Mouse (Mus musculus): ENCODE data around the gene Mindy4b-ps. TPM values are rescaled to one million over a fixed set of nuclear protein-coding genes. Genes with fewer than 3 reads are reported as not detected.

Mindy4b-ps gene
- total and polyA plus RNA-seq, 2 experiments from 2014 or later: 0.52 TPM; not detected in 1

DNA sequence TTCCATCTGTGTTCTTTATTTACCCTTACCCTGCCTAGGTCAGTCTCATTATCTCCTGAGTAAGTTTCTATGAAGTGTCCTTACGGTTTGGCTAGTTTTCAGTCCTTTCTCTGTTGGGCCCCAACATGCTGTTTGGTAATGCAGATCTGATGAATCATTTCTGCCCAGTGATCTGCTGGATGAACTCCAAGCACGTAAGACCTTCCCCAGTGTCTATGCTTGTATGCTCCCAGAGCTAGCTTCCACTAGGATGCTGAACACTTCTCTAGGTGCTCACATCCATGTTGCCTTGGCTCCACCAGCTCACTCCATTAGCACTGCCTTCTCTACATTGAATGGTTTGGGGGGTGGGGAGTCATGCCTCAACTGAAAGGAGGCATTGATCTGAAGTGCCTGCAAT, 10.8 kb upstream of the Mindy4b-ps start:
- Histone ChIP-seq H3K27me3 (ENCODE audit: insufficient read depth, low read length) (no peaks in the 10 kb centered on the region), H3K4me3 (ENCODE audit: low read depth, low read length) (no peak overlapping the region), H3K4me1 (ENCODE audit: insufficient read depth, low read length) (no peaks in the 10 kb centered on the region), H3K9me3 (ENCODE audit: low read length) (no peaks in the 10 kb centered on the region), H3K9ac (replicated peaks; ENCODE audit: low read length, poor library complexity, severe bottlenecking) (no peak overlapping the region), H3K36me3 (ENCODE audit: insufficient read depth, low read length) (no peaks in the 10 kb centered on the region), H3K4me2 (ENCODE audit: low read depth, low read length, poor library complexity, severe bottlenecking) (no peak overlapping the region), H3K27ac (ENCODE audit: low read depth, low read length) (no peak overlapping the region)
- WGBS: 84% methylated on average over 2 of the region's 2 CpGs
- ATAC-seq (ENCODE audit: low FRiP score) (no peak), DNase-seq (ENCODE audit: low spot score) (peak; percentile 34)
- TF ChIP-seq CTCF (IDR thresholded peaks at IDR 0.05): no peak

DNA sequence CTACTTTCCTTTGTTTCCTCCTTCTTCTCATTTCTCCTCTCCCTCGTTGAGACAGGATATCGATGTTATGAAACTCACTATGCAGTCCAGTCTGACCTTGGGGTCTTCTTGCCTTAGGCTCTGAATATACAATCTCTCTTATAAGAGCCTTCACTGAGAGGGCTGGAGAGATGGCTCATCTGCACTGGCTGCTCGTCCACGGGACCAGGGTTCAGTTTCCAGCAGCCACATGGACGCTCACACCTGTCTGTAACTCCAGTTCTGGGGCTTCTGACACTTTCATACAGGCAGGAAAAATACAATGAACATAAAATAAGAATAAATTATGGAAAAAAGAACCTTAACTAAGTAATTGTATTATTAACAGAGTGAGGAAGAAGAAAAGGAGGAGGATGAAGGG, 9.5 kb upstream of the Mindy4b-ps start:
- H3K27ac ChIP-seq (ENCODE audit: low read depth, low read length): no peak overlapping the region
- no peaks in the 10 kb centered on the region for H3K36me3 ChIP-seq (ENCODE audit: insufficient read depth, low read length)
- H3K4me2 ChIP-seq (ENCODE audit: low read depth, low read length, poor library complexity, severe bottlenecking): no peak overlapping the region
- no peaks in the 10 kb centered on the region for H3K4me1 ChIP-seq (ENCODE audit: insufficient read depth, low read length)
- no peak overlapping the region for H3K9ac ChIP-seq (replicated peaks; ENCODE audit: low read length, poor library complexity, severe bottlenecking)
- no peak overlapping the region for H3K4me3 ChIP-seq (ENCODE audit: low read depth, low read length)
- WGBS: 89% methylated on average over 5 of the region's 5 CpGs
- ATAC-seq (ENCODE audit: low FRiP score) (no peak), DNase-seq (ENCODE audit: low spot score) (no peak)
- H3K27me3 ChIP-seq (ENCODE audit: insufficient read depth, low read length): no peaks in the 10 kb centered on the region
- TF ChIP-seq CTCF (IDR thresholded peaks at IDR 0.05): no peak
- H3K9me3 ChIP-seq (ENCODE audit: low read length): no peaks in the 10 kb centered on the region

- Histone ChIP-seq H3K36me3 (ENCODE audit: insufficient read depth, low read length) (no peaks in the 10 kb centered on the region), H3K27ac (ENCODE audit: low read depth, low read length) (no peak overlapping the region), H3K4me2 (ENCODE audit: low read depth, low read length, poor library complexity, severe bottlenecking) (no peak overlapping the region), H3K27me3 (ENCODE audit: insufficient read depth, low read length) (no peaks in the 10 kb centered on the region), H3K4me3 (ENCODE audit: low read depth, low read length) (no peak overlapping the region), H3K9ac (replicated peaks; ENCODE audit: low read length, poor library complexity, severe bottlenecking) (no peak overlapping the region), H3K4me1 (ENCODE audit: insufficient read depth, low read length) (no peaks in the 10 kb centered on the region), H3K9me3 (ENCODE audit: low read length) (no peaks in the 10 kb centered on the region)
- TF ChIP-seq CTCF (IDR thresholded peaks at IDR 0.05): no peak
- WGBS: 86% methylated on average over 1 of the region's 1 CpGs
- ATAC-seq (ENCODE audit: low FRiP score) (no peak), DNase-seq (ENCODE audit: low spot score) (no peak)
Measured at GRCm38 (mm10) chr3:58829926-58830325, 7.8 kb upstream of the Mindy4b-ps start.

GRCm38 (mm10) chr3:58828366-58829153, 6.4 kb upstream of the Mindy4b-ps start:
- no peak overlapping the region for H3K4me2 ChIP-seq (ENCODE audit: low read depth, low read length, poor library complexity, severe bottlenecking)
- no peaks in the 10 kb centered on the region for H3K27me3 ChIP-seq (ENCODE audit: insufficient read depth, low read length)
- no peaks in the 10 kb centered on the region for H3K4me1 ChIP-seq (ENCODE audit: insufficient read depth, low read length)
- no peaks in the 10 kb centered on the region for H3K9me3 ChIP-seq (ENCODE audit: low read length)
- no peak for DNase-seq (ENCODE audit: low spot score)
- H3K4me3 ChIP-seq (ENCODE audit: low read depth, low read length): no peak overlapping the region
- H3K9ac ChIP-seq (replicated peaks; ENCODE audit: low read length, poor library complexity, severe bottlenecking): no peak overlapping the region
- ATAC-seq (ENCODE audit: low FRiP score): no peak
- H3K36me3 ChIP-seq (ENCODE audit: insufficient read depth, low read length): no peaks in the 10 kb centered on the region
- WGBS: 73% methylated on average over 14 of the region's 14 CpGs
- TF ChIP-seq CTCF (IDR thresholded peaks at IDR 0.05): no peak
- no peak overlapping the region for H3K27ac ChIP-seq (ENCODE audit: low read depth, low read length)

DNA sequence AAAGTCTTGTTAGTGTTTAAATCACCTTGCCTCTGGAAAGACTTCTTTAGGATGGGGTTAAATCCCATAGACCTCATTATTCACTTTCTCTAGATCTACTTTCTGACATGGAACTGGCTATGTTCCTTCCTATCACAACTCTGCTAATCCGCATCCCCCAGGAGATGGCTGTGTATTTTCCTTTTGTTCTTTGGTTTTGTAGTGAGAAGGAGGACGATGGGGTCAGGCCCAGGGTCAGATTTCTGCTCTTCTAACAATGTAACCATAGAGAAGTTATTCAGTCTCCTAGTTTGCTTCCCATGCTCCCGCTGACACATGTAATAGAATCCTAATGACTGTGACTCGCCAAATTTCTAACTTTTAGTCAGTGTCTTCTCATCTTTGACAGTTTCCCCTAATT, 4.2 kb upstream of the Mindy4b-ps start:
- peak; percentile 66; the same call in 1 of the 2 replicates for ATAC-seq (ENCODE audit: low FRiP score)
- no peak overlapping the region for H3K9ac ChIP-seq (replicated peaks; ENCODE audit: low read length, poor library complexity, severe bottlenecking)
- no peaks in the 10 kb centered on the region for H3K9me3 ChIP-seq (ENCODE audit: low read length)
- WGBS: 21% methylated on average over 4 of the region's 4 CpGs
- peak; percentile 74 for DNase-seq (ENCODE audit: low spot score)
- H3K4me2 ChIP-seq (ENCODE audit: low read depth, low read length, poor library complexity, severe bottlenecking): no peak overlapping the region
- H3K4me3 ChIP-seq (ENCODE audit: low read depth, low read length): no peak overlapping the region
- no peak for TF ChIP-seq CTCF (IDR thresholded peaks at IDR 0.05)
- no peaks in the 10 kb centered on the region for H3K36me3 ChIP-seq (ENCODE audit: insufficient read depth, low read length)
- H3K27me3 ChIP-seq (ENCODE audit: insufficient read depth, low read length): no peaks in the 10 kb centered on the region
- H3K27ac ChIP-seq (ENCODE audit: low read depth, low read length): no peak overlapping the region
- H3K4me1 ChIP-seq (ENCODE audit: insufficient read depth, low read length): no peaks in the 10 kb centered on the region

- Histone ChIP-seq H3K27ac (ENCODE audit: low read depth, low read length) (no peak overlapping the region), H3K4me1 (ENCODE audit: insufficient read depth, low read length) (no peaks in the 10 kb centered on the region), H3K9ac (replicated peaks; ENCODE audit: low read length, poor library complexity, severe bottlenecking) (no peak overlapping the region), H3K4me3 (ENCODE audit: low read depth, low read length) (no peak overlapping the region), H3K36me3 (ENCODE audit: insufficient read depth, low read length) (no peaks in the 10 kb centered on the region), H3K27me3 (ENCODE audit: insufficient read depth, low read length) (no peaks in the 10 kb centered on the region), H3K9me3 (ENCODE audit: low read length) (no peaks in the 10 kb centered on the region), H3K4me2 (ENCODE audit: low read depth, low read length, poor library complexity, severe bottlenecking) (no peak overlapping the region)
- TF ChIP-seq CTCF (IDR thresholded peaks at IDR 0.05): no peak
- no peak for ATAC-seq (ENCODE audit: low FRiP score)
- DNase-seq (ENCODE audit: low spot score): peak; percentile 50
- 34% methylated on average over 6 of the region's 6 CpGs for WGBS
Measured at GRCm38 (mm10) chr3:58817337-58817736, 4.8 kb downstream of the Mindy4b-ps start.

Measured in midbrain, postnatal 0 days (tissue).